Mouse (Mus musculus) heart, postnatal 0 days (tissue): ENCODE measurements at regions not wholly inside any gene's neighbourhood (a gene's known extent, or its start where the extent isn't known, plus 50 kb on each side); places are given as distances from the start of the nearest gene placed in this dataset.

Experiments
- CTCF ChIP-seq: IDR thresholded peaks from 2 replicates; pipeline ENCODE4 v1.5.1; 2016; ENCODE audit warnings: antibody characterized with exemption, control low read depth, low read depth
- EP300 ChIP-seq: IDR thresholded peaks from 2 replicates; pipeline ENCODE4 v1.6.1; 2016; ENCODE audit warnings: antibody characterized with exemption, low read depth

- no peak for TF ChIP-seq CTCF
- TF ChIP-seq EP300: no peak
Observed at GRCm38 (mm10) chr11:113184095-113184494, 402.1 kb downstream of the Sox9 start.
